Mouse (Mus musculus) cortical plate, adult 2 months (tissue): Measurements from ENCODE around the gene Tas2r139. TPM values are rescaled to one million over a fixed set of nuclear protein-coding genes. Genes with fewer than 3 reads are reported as not detected.
"Not testable (repeated sequence)": the region's sequence is repeated elsewhere in the genome, so short reads cannot be mapped to it uniquely, and the experiment has no call there.

ENCODE experiments used
- H3K27ac ChIP-seq: fragments of 200-500 bp; 2 replicates; pipeline ENCODE4 v1.5.1; 2012; ENCODE audit warnings: low read length, control low read depth, inconsistent platforms; ENCODE audit not compliant: insufficient read depth
- H3K4me1 ChIP-seq: fragments of 200-500 bp; 2 replicates; pipeline ENCODE4 v1.6.1; 2011; ENCODE audit warnings: low read length; ENCODE audit not compliant: control insufficient read depth, insufficient read depth
- H3K4me3 ChIP-seq: fragments of 200-500 bp; 2 replicates; pipeline ENCODE4 v1.5.1; 2011; ENCODE audit warnings: mild to moderate bottlenecking, low read length, control low read depth; ENCODE audit not compliant: insufficient read depth
- CTCF ChIP-seq: fragments of 200-500 bp; IDR thresholded peaks from 2 replicates; pipeline ENCODE4 v1.5.1; 2011; ENCODE audit warnings: mild to moderate bottlenecking, control low read depth, low read length; ENCODE audit not compliant: insufficient read depth; ENCODE audit errors: extremely low read depth
- POLR2A ChIP-seq: fragments of 200-500 bp; IDR thresholded peaks from 2 replicates; pipeline ENCODE4 v1.6.1; 2011; ENCODE audit warnings: mild to moderate bottlenecking, low read length, control low read depth; ENCODE audit not compliant: insufficient read depth; ENCODE audit errors: extremely low read depth
- polyA plus RNA-seq: library from polyadenylated mRNA; depleted of rRNA; stranded (reverse); fragments of >200 nt; gene quantifications from 2 replicates; pipeline ENCODE4 v1.2.3, GENCODE M21; 2012; rRNA removed

The Tas2r139 gene
- not detected in 2 replicates for polyA plus RNA-seq

- Histone ChIP-seq H3K27ac (no peak within 1 kb of the TSS), H3K4me3 (no peak within 1 kb of the TSS), H3K4me1 (no peaks in the 10 kb centered on the region)
- TF ChIP-seq CTCF: no peak
- TF ChIP-seq POLR2A: no peak
Measured at GRCm38 (mm10) chr6:42140636-42141035, at the start of gene Tas2r139. Gene Tas2r139 (plus strand): TSS chr6:42140936.

- H3K4me1 ChIP-seq, H3K27ac ChIP-seq: not testable (repeated sequence)
Measured at GRCm38 (mm10) chr6:42151115-42151514, 10.4 kb downstream of the Tas2r139 start.

GRCm38 (mm10) chr6:42182462-42182861, 41.7 kb downstream of the Tas2r139 start:
- H3K4me3 ChIP-seq: no peak overlapping the region
- H3K4me1 ChIP-seq: no peaks in the 10 kb centered on the region; the same call in 1 of the 2 replicates
- H3K27ac ChIP-seq: peak overlapping the region; percentile 93
- TF ChIP-seq CTCF: no peak
- TF ChIP-seq POLR2A: no peak

More at GRCm38 (mm10) chr6:42151115-42151514, 10.4 kb downstream of the Tas2r139 start:
- not testable (repeated sequence) for H3K4me3 ChIP-seq

GRCm38 (mm10) chr6:42186230-42186629, 45.5 kb downstream of the Tas2r139 start:
- TF ChIP-seq CTCF: no peak
- no peak for TF ChIP-seq POLR2A
- no peak overlapping the region for H3K27ac ChIP-seq
- no peaks in the 10 kb centered on the region; the same call in 1 of the 2 replicates for H3K4me1 ChIP-seq
- H3K4me3 ChIP-seq: no peak overlapping the region

Other genes with a start within 250 kb of the Tas2r139 start
- not detected in 2 replicates for gene Sval1, start 189.3 kb upstream of the Tas2r139 start, polyA plus RNA-seq
- gene Sval3, start 172.8 kb upstream of the Tas2r139 start, polyA plus RNA-seq: not detected in 2 replicates
- gene Sva, start 102.5 kb upstream of the Tas2r139 start, polyA plus RNA-seq: not detected in 2 replicates
- not detected in 2 replicates for gene Tas2r144, start 74.4 kb downstream of the Tas2r139 start, polyA plus RNA-seq
- gene Gstk1, start 105.0 kb downstream of the Tas2r139 start, polyA plus RNA-seq: 26.1 and 27.9 TPM in 2 replicates
- not detected in 2 replicates for gene Tmem139, start 121.0 kb downstream of the Tas2r139 start, polyA plus RNA-seq
- 19.7 and 23.4 TPM in 2 replicates for gene Casp2, start 124.0 kb downstream of the Tas2r139 start, polyA plus RNA-seq
- gene Clcn1, start 145.7 kb downstream of the Tas2r139 start, polyA plus RNA-seq: 6.3 and 6.8 TPM in 2 replicates
- 88.0 and 88.1 TPM in 2 replicates for gene Fam131b, start 183.7 kb downstream of the Tas2r139 start, polyA plus RNA-seq
- gene Zyx, start 208.7 kb downstream of the Tas2r139 start, polyA plus RNA-seq: 51.8 and 56.3 TPM in 2 replicates
- gene Epha1, start 232.3 kb downstream of the Tas2r139 start, polyA plus RNA-seq: 0.23 and 0.25 TPM in 2 replicates